Mouse (Mus musculus) erythroblast, adult 5-6 weeks (primary cell): Measurements from ENCODE around the gene Tssk2. TPM values are rescaled to one million over a fixed set of nuclear protein-coding genes. Genes with fewer than 3 reads are reported as not detected.

ENCODE experiments used
- ATAC-seq: replicated peaks from 2 replicates; pipeline ENCODE4 v1.8.0; 2016; ENCODE audit warnings: moderate number of reproducible peaks, mild to moderate bottlenecking, moderate TSS enrichment, inconsistent platforms; ENCODE audit not compliant: poor library complexity, low FRiP score, severe bottlenecking
- total RNA-seq, 2 experiments: library from RNA; stranded (forward) in 1 of 2; stranded (reverse) in 1 of 2; fragments of 150-400 nt in 1 of 2; fragments of 200-764, 138-1000 nt in 1 of 2; gene quantifications; 2 replicates each; pipeline versions ENCODE4 v1.2.3 to v1.2.4; 2015 to 2017; ENCODE audit warnings: low replicate concordance in 2 of 2

Tssk2 gene
- total RNA-seq, 2 experiments from 2014 or later, result not detected

- ATAC-seq, result no peak
These were observed 4.5 kb upstream of the Tssk2 start, which contains the start of gene Tssk1 for GRCm38 (mm10) chr16:17893923-17894322. Tssk1 (plus strand) TSS chr16:17894223.

- ATAC-seq, result no peak
These were observed 2.3 kb upstream of the Tssk2 start for GRCm38 (mm10) chr16:17896091-17896490.

GRCm38 (mm10) chr16:17911052-17911595 is 12.7 kb downstream of the Tssk2 start, which contains the start of gene Ess2:
Ess2 (minus strand) TSS chr16:17911348.
- peak; percentile 96 for ATAC-seq

- no peak for ATAC-seq
These were observed 16.1 kb downstream of the Tssk2 start, which contains the start of gene Gsc2 for GRCm38 (mm10) chr16:17914307-17915249. Gsc2 (minus strand) TSS chr16:17915059.

- no peak for ATAC-seq
These were observed 22.1 kb downstream of the Tssk2 start for GRCm38 (mm10) chr16:17920586-17920985.

GRCm38 (mm10) chr16:17921325-17922162 is 23.1 kb downstream of the Tssk2 start:
- ATAC-seq, result peak; percentile 93

- ATAC-seq, result peak; percentile 14
These were observed 23.7 kb downstream of the Tssk2 start for GRCm38 (mm10) chr16:17922163-17922538.

GRCm38 (mm10) chr16:17927351-17928082 is 29.1 kb downstream of the Tssk2 start:
- no peak for ATAC-seq

GRCm38 (mm10) chr16:17928087-17928580 is 29.7 kb downstream of the Tssk2 start, which contains the start of gene Slc25a1:
Slc25a1 (minus strand) TSS chr16:17928219.
- ATAC-seq, result peak; percentile 77

GRCm38 (mm10) chr16:17928627-17929104 is 30.2 kb downstream of the Tssk2 start:
- ATAC-seq, result peak; percentile 70

GRCm38 (mm10) chr16:17929211-17929610 is 30.8 kb downstream of the Tssk2 start:
- no peak for ATAC-seq

GRCm38 (mm10) chr16:17929631-17930030 is 31.2 kb downstream of the Tssk2 start:
- no peak for ATAC-seq

- ATAC-seq, result no peak
These were observed 33.5 kb downstream of the Tssk2 start for GRCm38 (mm10) chr16:17931906-17932460.

GRCm38 (mm10) chr16:17933594-17934444 is 35.4 kb downstream of the Tssk2 start:
- 0 out of 2 replicates have a peak, but pooled peaks have one; percentile 35 for ATAC-seq

GRCm38 (mm10) chr16:17934445-17934910 is 36.0 kb downstream of the Tssk2 start:
- no peak for ATAC-seq

GRCm38 (mm10) chr16:17936776-17937175 is 38.3 kb downstream of the Tssk2 start:
- ATAC-seq, result no peak

GRCm38 (mm10) chr16:17938187-17938586 is 39.8 kb downstream of the Tssk2 start:
- no peak for ATAC-seq

- peak; percentile 92 for ATAC-seq
These were observed 40.4 kb downstream of the Tssk2 start for GRCm38 (mm10) chr16:17938821-17939220.
